Mouse (Mus musculus): ENCODE measurements around the gene Kmt2a. TPM values are rescaled to one million over a fixed set of nuclear protein-coding genes. Genes with fewer than 3 reads are reported as not detected.
"Not testable (repeated sequence)": the region's sequence is repeated elsewhere in the genome, so short reads cannot be mapped to it uniquely, and the experiment has no call there.

Gene Kmt2a
- polyA plus RNA-seq, 1 experiment from 2014 or later: 23.5 TPM

GRCm38 (mm10) chr9:44772392-44772749 is 108.7 kb downstream of the Kmt2a start:
- WGBS: 25% methylated on average over 5 of the region's 5 CpGs
- Histone ChIP-seq H3K4me2 (replicated peaks) (no peak overlapping the region), H3K4me3 (peak overlapping the region; percentile 61), H3K27ac (no peak overlapping the region), H3K4me1 (0 out of 2 replicates have a peak, but pooled peaks cover 6% of the 10 kb centered on the region), H3K36me3 (peaks cover 13% of the 10 kb centered on the region), H3K9me3 (no peaks in the 10 kb centered on the region), H3K27me3 (no peaks in the 10 kb centered on the region), H3K9ac (no peak overlapping the region)
- ATAC-seq (ENCODE audit: insufficient number of reproducible peaks, insufficient read depth, low FRiP score, low TSS enrichment): no peak

- Histone ChIP-seq H3K27ac (no peak overlapping the region), H3K4me1 (peaks cover 7% of the 10 kb centered on the region; the same call in 1 of the 2 replicates), H3K36me3 (peaks cover 13% of the 10 kb centered on the region), H3K4me2 (replicated peaks) (no peak overlapping the region), H3K9ac (no peak overlapping the region), H3K4me3 (no peak overlapping the region), H3K27me3 (no peaks in the 10 kb centered on the region), H3K9me3 (no peaks in the 10 kb centered on the region)
- WGBS: 85% methylated on average over 5 of the region's 5 CpGs
- no peak for ATAC-seq (ENCODE audit: insufficient number of reproducible peaks, insufficient read depth, low FRiP score, low TSS enrichment)
Measured at GRCm38 (mm10) chr9:44771376-44771775, 109.7 kb downstream of the Kmt2a start.

GRCm38 (mm10) chr9:44768029-44768394 is 113.1 kb downstream of the Kmt2a start:
- H3K27ac ChIP-seq; ATAC-seq (ENCODE audit: insufficient number of reproducible peaks, insufficient read depth, low FRiP score, low TSS enrichment): not testable (repeated sequence)
- 42% methylated on average over 8 of the region's 9 CpGs for WGBS

GRCm38 (mm10) chr9:44767101-44768028 is 113.7 kb downstream of the Kmt2a start, which contains the start of the genes Arcn1 and Ift46:
Arcn1 (minus strand) TSS chr9:44767845.
Ift46 (plus strand) TSS chr9:44767908.
- Histone ChIP-seq H3K9me3 (no peaks in the 10 kb centered on the region), H3K9ac (peak within 1 kb of the TSS; percentile 96), H3K27me3 (no peaks in the 10 kb centered on the region), H3K36me3 (no peaks in the 10 kb centered on the region), H3K4me1 (peaks cover 8% of the 10 kb centered on the region), H3K4me3 (peak within 1 kb of the TSS; percentile 99), H3K27ac (peak within 1 kb of the TSS; percentile 97), H3K4me2 (replicated peaks) (peak within 1 kb of the TSS; percentile 69)
- peak; percentile 79 for ATAC-seq (ENCODE audit: insufficient number of reproducible peaks, insufficient read depth, low FRiP score, low TSS enrichment)
- under 1% methylated on average over 78 of the region's 82 CpGs for WGBS

More at GRCm38 (mm10) chr9:44768029-44768394, 113.1 kb downstream of the Kmt2a start:
- H3K4me1 ChIP-seq, H3K27me3 ChIP-seq, H3K36me3 ChIP-seq, H3K9ac ChIP-seq, H3K9me3 ChIP-seq: not testable (repeated sequence)
- Histone ChIP-seq H3K4me2 (replicated peaks) (peak overlapping the region; percentile 32; the same call in 1 of the 2 replicates), H3K4me3 (peak overlapping the region; percentile 99)

- Histone ChIP-seq H3K9me3 (no peaks in the 10 kb centered on the region), H3K4me2 (replicated peaks) (no peak overlapping the region), H3K36me3 (peaks cover 24% of the 10 kb centered on the region), H3K9ac (no peak overlapping the region), H3K27ac (no peak overlapping the region), H3K4me3 (no peak overlapping the region), H3K27me3 (no peaks in the 10 kb centered on the region), H3K4me1 (peaks cover 4% of the 10 kb centered on the region; the same call in 1 of the 2 replicates)
- WGBS: 90% methylated on average over 2 of the region's 2 CpGs
- ATAC-seq (ENCODE audit: insufficient number of reproducible peaks, insufficient read depth, low FRiP score, low TSS enrichment): no peak
Measured at GRCm38 (mm10) chr9:44760873-44761272, 120.2 kb downstream of the Kmt2a start.

Other genes with a start within 250 kb of the Kmt2a start
- not detected in 2 replicates for gene Treh, start 208.1 kb downstream of the Kmt2a start, polyA plus RNA-seq (2016; fragmentation: Nextera tagmentation; extraction: Ambion mirVana)
- gene Phldb1, start 146.1 kb downstream of the Kmt2a start, polyA plus RNA-seq (2016; fragmentation: Nextera tagmentation; extraction: Ambion mirVana): 57.1 and 60.7 TPM in 2 replicates
- gene Arcn1, start 113.5 kb downstream of the Kmt2a start, polyA plus RNA-seq (2016; fragmentation: Nextera tagmentation; extraction: Ambion mirVana): 193 and 197 TPM in 2 replicates
- 151 and 153 TPM in 2 replicates for gene Ift46, start 113.4 kb downstream of the Kmt2a start, polyA plus RNA-seq (2016; fragmentation: Nextera tagmentation; extraction: Ambion mirVana)
- gene Tmem25, start 82.0 kb downstream of the Kmt2a start, polyA plus RNA-seq (2016; fragmentation: Nextera tagmentation; extraction: Ambion mirVana): 3.8 and 4.1 TPM in 2 replicates
- gene Ttc36, start 78.2 kb downstream of the Kmt2a start, polyA plus RNA-seq (2016; fragmentation: Nextera tagmentation; extraction: Ambion mirVana): 0.40 TPM in 1 of 2 replicates, not detected in the other
- 538 and 574 TPM in 2 replicates for gene Atp5l, start 39.4 kb upstream of the Kmt2a start, polyA plus RNA-seq (2016; fragmentation: Nextera tagmentation; extraction: Ambion mirVana)
- gene Ube4a, start 84.3 kb upstream of the Kmt2a start, polyA plus RNA-seq (2016; fragmentation: Nextera tagmentation; extraction: Ambion mirVana): 25.7 and 26.3 TPM in 2 replicates
- gene Cd3g, start 99.1 kb upstream of the Kmt2a start, polyA plus RNA-seq (2016; fragmentation: Nextera tagmentation; extraction: Ambion mirVana): not detected in 2 replicates
- gene Cd3d, start 100.5 kb upstream of the Kmt2a start, polyA plus RNA-seq (2016; fragmentation: Nextera tagmentation; extraction: Ambion mirVana): not detected in 2 replicates
- gene Cd3e, start 128.3 kb upstream of the Kmt2a start, polyA plus RNA-seq (2016; fragmentation: Nextera tagmentation; extraction: Ambion mirVana): not detected in 2 replicates
- gene Mpzl2, start 158.5 kb upstream of the Kmt2a start, polyA plus RNA-seq (2016; fragmentation: Nextera tagmentation; extraction: Ambion mirVana): 8.8 and 11.3 TPM in 2 replicates
- 1.7 and 1.9 TPM in 2 replicates for gene Mpzl3, start 173.9 kb upstream of the Kmt2a start, polyA plus RNA-seq (2016; fragmentation: Nextera tagmentation; extraction: Ambion mirVana)
- 0.23 and 0.38 TPM in 2 replicates for gene Jaml, start 197.9 kb upstream of the Kmt2a start, polyA plus RNA-seq (2016; fragmentation: Nextera tagmentation; extraction: Ambion mirVana)
- gene Scn2b, start 236.5 kb upstream of the Kmt2a start, polyA plus RNA-seq (2016; fragmentation: Nextera tagmentation; extraction: Ambion mirVana): 5.4 and 5.7 TPM in 2 replicates

Measured in embryonic facial prominence, embryonic 12.5 days (tissue).